Mouse (Mus musculus): ENCODE measurements around the gene Sobp. TPM values are rescaled to one million over a fixed set of nuclear protein-coding genes. Genes with fewer than 3 reads are reported as not detected.

Gene Sobp
- total RNA-seq (2021): 10 to 100 TPM; 79.9 to 91.3 TPM

DNA sequence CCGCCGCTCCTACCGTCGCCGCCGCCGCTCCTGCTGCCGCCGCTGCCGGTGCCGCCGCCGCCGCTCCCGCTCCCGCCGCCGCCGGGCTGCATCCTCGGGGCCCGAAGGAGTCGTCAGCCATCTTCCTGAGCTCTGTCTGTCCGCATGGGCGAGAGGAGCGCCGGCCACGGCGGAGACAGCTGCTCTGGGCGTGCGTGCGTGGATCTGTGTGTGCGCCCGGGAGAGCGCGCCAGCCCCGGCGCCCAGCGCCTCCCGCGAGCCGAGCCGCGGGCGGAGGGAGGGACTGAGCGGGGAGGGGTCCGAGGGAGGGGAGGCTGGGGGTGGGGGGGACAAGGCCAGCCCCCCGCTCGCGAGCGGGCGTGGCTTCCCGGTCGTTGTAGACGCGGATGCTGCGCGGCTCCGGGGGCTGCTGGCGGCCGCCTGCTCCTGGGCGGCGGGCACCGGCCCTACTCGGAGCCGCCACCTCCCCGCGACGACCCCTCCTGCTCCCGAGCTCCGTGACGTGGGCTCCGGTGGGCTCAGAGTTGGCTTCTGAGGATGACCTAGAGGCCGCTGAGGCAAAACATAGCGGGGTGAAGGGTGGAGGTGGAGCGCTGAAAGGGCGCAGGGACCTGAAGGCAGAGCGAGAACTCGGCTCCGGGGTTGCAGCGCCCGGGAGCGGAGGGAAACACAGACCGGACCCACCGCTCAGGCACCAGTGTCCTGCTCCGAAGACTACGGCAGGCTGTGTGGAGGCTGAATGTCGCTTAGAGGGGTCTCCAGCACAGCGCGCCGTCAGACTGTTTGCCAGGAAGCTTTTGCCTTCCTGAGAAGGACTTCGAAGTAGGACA, at the start of gene Sobp, which contains the start of gene 9030612E09Rik:
TSS of gene Sobp (minus strand) at position 205 of the 830 bp plus-strand sequence.
TSS of gene 9030612E09Rik (plus strand) at position 379 of the 830 bp plus-strand sequence.
- DNase-seq (ENCODE audit: extremely low spot score in 1 of 2, low spot score in 1 of 2): peak; percentile 64 to 88

DNA sequence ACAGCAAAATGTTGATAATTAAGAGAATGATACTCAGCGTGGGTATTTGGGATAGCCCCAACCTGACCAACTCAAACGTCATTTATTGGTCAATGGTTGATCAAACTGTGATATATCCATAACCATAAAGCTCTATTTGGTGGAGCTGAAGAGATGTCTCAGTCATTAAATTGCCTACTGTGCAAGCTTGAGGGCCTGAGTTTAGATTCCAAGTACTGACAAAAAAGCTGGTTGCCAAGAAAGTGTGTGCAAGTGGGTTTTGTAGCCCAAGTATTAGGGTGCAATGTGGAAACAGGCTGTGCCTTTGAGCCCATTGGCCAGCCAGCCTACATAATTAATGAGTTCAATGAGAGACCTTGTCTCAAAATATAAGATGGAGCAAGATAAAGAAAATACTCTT, 49.1 kb upstream of the Sobp start:
- DNase-seq (ENCODE audit: extremely low spot score in 1 of 2, low spot score in 1 of 2): no peak

- no peak for DNase-seq (ENCODE audit: extremely low spot score in 1 of 2, low spot score in 1 of 2)
These were observed 47.3 kb upstream of the Sobp start for GRCm38 (mm10) chr10:43221659-43222058.

DNA sequence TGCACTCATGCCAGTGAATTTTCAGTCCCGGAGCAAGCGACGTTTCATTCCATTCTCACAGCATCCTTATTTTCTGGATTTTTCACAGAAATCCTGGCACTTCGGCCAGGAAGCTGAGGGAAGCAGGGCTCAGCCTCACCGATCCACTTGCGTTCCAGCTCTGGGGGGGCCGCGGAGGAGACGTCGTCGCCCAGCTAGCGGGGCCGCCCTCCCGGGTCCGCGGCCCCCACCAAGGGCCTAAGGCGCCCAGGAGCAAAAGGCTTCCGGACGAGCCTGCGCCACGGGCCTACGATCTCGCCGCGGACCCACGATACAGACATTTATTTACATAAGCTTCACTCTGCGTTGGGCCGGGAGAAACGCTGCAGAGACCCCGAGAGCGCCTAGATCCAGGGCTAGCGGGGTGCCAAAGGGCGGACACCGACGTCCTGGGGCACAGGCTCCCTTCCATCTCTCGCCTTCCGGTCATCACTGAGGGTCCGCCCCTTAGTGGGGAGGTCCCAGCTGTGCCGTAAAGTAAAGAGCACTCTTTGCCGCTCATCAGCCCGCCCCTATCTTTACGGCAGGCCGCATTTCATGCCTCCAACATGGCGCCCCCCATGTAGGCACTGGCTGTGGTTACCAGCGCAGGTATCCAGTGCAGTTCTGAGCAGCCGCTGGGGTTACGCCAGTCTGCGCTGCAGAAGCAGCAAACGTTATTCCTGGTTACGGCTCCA, 46.7 kb upstream of the Sobp start, which contains the start of gene Pdss2:
TSS of gene Pdss2 (plus strand) at position 577 of the 716 bp plus-strand sequence.
- peak; percentile 81 to 83 for DNase-seq (ENCODE audit: extremely low spot score in 1 of 2, low spot score in 1 of 2)

DNA sequence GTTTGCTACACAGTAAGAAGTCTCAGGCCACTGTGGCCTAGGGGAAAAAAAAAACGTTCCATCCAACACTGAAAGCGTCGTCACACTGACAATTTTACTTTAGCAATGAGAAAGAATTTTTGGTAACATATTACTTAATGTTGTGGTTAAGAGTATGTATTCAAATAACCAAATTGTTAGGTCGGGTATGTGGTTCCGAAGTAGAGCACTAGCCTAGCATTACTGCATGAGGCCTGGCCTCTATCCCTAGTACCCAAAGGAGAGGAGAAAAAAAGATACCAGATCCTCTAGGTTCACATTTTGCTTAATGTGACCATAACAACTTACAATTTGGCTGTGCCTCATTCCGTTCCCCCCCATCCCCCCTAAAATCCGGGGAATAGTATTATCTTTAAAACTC, 46.1 kb upstream of the Sobp start:
- DNase-seq (ENCODE audit: extremely low spot score in 1 of 2, low spot score in 1 of 2): no peak

DNA sequence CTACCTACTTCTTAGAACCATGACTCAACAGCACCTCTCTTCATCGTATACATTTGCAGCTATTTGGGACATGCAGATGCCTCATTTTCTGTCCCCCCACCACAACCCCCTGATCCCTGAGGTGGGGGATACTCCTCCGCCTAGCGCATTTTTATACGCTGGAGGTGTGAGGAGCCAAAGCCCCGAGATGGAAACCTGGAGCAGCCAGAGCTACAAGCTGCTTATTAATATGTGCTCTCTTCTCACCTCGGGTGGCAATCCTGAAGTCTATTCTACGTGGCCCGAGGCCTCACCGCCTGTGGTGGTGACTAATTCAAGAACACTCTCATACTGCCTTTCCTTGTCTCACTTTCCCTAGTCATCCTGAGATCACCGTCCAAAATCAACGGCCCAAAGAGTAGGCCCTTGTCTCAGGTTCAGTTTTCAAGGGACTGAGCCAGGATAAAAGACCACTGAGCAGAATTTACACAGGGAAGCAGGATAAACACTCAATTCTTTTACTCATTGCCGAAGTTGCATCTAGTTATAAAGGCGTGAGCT, 43.1 kb upstream of the Sobp start:
- DNase-seq (ENCODE audit: extremely low spot score in 1 of 2, low spot score in 1 of 2): no peak

DNA sequence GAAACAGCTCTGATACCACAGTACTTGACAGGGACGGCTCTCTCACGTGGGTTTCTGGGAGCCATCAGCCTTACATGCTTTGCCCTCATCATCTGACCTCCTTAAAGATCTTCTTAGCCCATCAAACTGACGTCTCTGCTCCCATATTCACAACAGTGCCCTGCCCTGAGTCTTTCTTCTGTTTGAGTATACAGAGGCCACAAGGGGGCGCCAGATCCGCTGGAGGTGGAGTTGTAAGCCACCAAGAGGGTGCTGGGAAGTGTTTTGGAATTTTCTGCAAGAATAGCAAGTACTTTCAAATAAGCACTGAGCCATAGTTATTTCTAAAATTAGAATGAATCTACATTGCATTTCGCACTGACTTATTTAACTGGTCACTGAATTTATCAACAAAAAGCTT, 37.5 kb upstream of the Sobp start:
- peak in 1 of 2 experiments; percentile 32 for DNase-seq (ENCODE audit: extremely low spot score in 1 of 2, low spot score in 1 of 2)

- no peak for DNase-seq (ENCODE audit: extremely low spot score in 1 of 2, low spot score in 1 of 2)
These were observed 29.5 kb upstream of the Sobp start for GRCm38 (mm10) chr10:43203865-43204264.

GRCm38 (mm10) chr10:43200206-43200605, 25.9 kb upstream of the Sobp start:
- no peak for DNase-seq (ENCODE audit: extremely low spot score in 1 of 2, low spot score in 1 of 2)

DNA sequence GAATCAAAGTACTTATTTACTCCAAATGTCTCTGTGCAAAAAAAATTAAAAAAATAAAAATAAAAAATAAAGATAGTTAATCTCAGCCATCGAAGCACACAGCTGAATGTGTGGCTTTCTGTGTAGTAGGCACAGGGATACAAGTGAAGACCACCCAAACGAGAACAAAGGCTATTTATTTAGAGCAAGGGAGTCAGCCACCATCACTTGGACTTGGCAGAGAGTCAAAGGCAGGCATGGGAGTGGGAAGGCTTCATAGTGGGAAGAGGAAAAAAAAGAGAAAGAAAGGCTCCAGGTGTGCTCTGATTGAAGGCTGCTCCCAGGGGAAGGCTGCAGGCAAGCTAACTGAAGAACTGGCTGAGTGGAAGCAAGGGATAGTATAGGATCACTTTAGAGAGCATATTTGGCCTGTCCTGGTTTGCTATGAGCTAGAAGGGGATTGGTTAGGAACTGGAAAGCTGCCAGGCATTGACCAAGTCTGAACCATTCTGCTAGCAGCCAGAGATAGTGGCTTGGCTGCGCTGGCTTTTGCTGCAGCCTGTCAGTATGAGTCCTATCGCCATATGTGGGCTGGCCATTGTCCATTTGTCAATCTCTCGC, 6.1 kb upstream of the Sobp start:
- no peak for DNase-seq (ENCODE audit: extremely low spot score in 1 of 2, low spot score in 1 of 2)

GRCm38 (mm10) chr10:43175156-43175601, 849 bp upstream of the Sobp start:
- peak in 1 of 2 experiments; percentile 39 for DNase-seq (ENCODE audit: extremely low spot score in 1 of 2, low spot score in 1 of 2)

- DNase-seq (ENCODE audit: extremely low spot score in 1 of 2, low spot score in 1 of 2): peak in 1 of 2 experiments; percentile 38
These were observed 453 bp downstream of the Sobp start for GRCm38 (mm10) chr10:43173828-43174325.

DNA sequence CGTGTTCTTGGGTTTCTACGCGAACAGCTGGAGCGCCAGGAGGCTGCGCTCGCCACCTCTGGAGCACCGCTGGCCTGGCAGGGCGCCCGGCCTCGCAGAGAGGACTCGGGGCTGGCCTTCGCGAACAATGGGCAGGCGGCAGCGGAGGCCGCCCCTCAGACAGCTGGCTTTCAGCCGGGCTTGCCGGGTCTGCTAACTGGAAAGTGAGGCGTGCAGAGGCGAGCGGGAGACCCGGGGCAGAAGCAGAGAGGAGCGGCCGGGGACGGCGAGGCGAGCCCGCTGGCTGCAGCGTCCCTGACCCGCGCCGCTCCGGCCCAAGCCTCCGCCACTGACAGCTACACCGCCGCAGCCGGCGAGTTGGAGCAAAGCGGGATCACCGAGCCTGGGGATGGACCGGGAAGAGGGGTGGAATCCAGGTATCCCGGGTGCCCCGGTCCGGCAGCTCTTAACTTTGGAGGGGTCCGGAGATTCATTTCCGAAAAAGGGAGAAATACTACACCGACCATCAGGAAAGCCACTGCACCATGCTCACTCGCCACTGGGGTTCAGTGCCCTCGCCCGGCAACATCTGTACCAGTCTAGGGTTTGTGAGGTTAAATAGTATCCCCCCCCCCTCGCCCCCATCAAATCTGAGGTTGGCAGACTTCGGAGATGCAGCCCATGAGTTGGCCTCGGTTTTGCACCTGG, 1.0 kb downstream of the Sobp start:
- DNase-seq (ENCODE audit: extremely low spot score in 1 of 2, low spot score in 1 of 2): peak; percentile 31 to 40

- no peak for DNase-seq (ENCODE audit: extremely low spot score in 1 of 2, low spot score in 1 of 2)
These were observed 1.8 kb downstream of the Sobp start for GRCm38 (mm10) chr10:43172554-43172953.

DNA sequence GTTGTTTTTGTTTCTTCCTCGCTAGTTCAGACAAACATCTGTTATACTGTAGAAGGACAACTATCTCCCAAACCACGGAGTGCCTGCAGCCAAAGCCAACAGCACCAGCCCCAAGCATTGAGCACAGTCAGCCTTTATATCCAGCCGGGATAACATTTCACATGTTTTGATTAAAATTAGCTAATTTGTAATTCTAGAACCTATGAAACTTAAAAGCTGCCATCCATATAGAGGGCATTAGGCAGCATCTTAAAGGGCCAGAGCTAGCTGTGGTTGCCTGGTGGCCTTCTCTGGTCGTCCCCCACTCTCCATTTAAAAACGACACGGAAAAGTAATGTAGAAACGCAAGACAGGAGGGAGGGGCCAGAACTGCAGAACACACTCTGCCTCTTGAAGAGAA, 2.3 kb downstream of the Sobp start:
- DNase-seq (ENCODE audit: extremely low spot score in 1 of 2, low spot score in 1 of 2): no peak

- DNase-seq (ENCODE audit: extremely low spot score in 1 of 2, low spot score in 1 of 2): no peak
These were observed 3.2 kb downstream of the Sobp start for GRCm38 (mm10) chr10:43171106-43171505.

- DNase-seq (ENCODE audit: extremely low spot score in 1 of 2, low spot score in 1 of 2): no peak
These were observed 5.5 kb downstream of the Sobp start for GRCm38 (mm10) chr10:43168847-43169246.

DNA sequence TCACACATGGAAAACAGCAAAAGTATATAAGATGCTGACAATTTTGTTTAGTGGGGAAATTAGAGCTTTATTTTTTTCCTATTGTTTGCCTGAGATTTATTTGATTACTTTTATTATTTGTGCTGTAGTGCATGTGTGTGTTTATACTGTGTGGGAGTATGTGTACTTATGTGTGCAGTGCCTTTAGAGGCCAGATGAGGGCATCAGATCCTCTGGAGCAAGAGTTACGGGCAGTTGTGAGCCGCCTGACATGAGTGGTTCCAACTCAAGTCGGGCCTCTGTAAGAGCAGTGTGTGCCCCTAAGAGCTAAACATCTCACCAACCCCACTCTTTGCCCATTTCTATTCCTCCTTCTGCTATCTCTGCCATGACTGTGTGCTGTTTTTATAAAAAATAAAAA, 7.5 kb downstream of the Sobp start:
- no peak for DNase-seq (ENCODE audit: extremely low spot score in 1 of 2, low spot score in 1 of 2)

GRCm38 (mm10) chr10:43166146-43166545, 8.2 kb downstream of the Sobp start:
- no peak for DNase-seq (ENCODE audit: extremely low spot score in 1 of 2, low spot score in 1 of 2)

- no peak for DNase-seq (ENCODE audit: extremely low spot score in 1 of 2, low spot score in 1 of 2)
These were observed 9.9 kb downstream of the Sobp start for GRCm38 (mm10) chr10:43164406-43164805.

Data from layer of hippocampus, postnatal 25 days (tissue).